Mouse (Mus musculus) hindbrain, postnatal 0 days (tissue): ENCODE measurements around the gene Pea15a. TPM values are rescaled to one million over a fixed set of nuclear protein-coding genes. Genes with fewer than 3 reads are reported as not detected.

Experiments
- ATAC-seq: fragments of 200-750 bp; cut with Nextera tagmentation; 2 replicates; pipeline ENCODE4 v1.8.0; 2017; ENCODE audit warnings: mild to moderate bottlenecking, moderate TSS enrichment, moderate library complexity
- DNase-seq: peaks from one replicate; pipeline ENCODE4 v3.0.0-alpha.2; 2015; ENCODE audit warnings: low spot score
- H3K27ac ChIP-seq: fragments of 300-500 bp; sonication (generic); 2 replicates; pipeline ENCODE4 v1.5.1; 2014; ENCODE audit warnings: mild to moderate bottlenecking
- H3K27me3 ChIP-seq: fragments of 300-500 bp; sonication (generic); 2 replicates; pipeline ENCODE4 v1.6.1; 2014; ENCODE audit warnings: low read length, mixed read lengths; ENCODE audit not compliant: insufficient read depth
- H3K36me3 ChIP-seq: fragments of 300-500 bp; sonication (generic); 2 replicates; pipeline ENCODE4 v1.6.1; 2014; ENCODE audit warnings: low read length, mixed read lengths; ENCODE audit not compliant: insufficient read depth
- H3K4me1 ChIP-seq: fragments of 300-500 bp; sonication (generic); 2 replicates; pipeline ENCODE4 v1.6.1; 2014; ENCODE audit warnings: antibody characterized with exemption, low read length, mixed read lengths; ENCODE audit not compliant: insufficient read depth
- H3K4me2 ChIP-seq: fragments of 300-500 bp; sonication (generic); 2 replicates; pipeline ENCODE4 v1.6.1; 2014; ENCODE audit warnings: low read depth, mild to moderate bottlenecking, low read length, moderate library complexity, mixed read lengths
- H3K4me3 ChIP-seq: fragments of 300-500 bp; sonication (generic); 2 replicates; pipeline ENCODE4 v1.5.1; 2014; ENCODE audit warnings: low read length
- H3K9ac ChIP-seq: fragments of 300-500 bp; sonication (generic); replicated peaks from 2 replicates; pipeline ENCODE4 v1.6.1; 2014; ENCODE audit warnings: mild to moderate bottlenecking, low read length, moderate library complexity, mixed read lengths
- H3K9me3 ChIP-seq: fragments of 300-500 bp; sonication (generic); 2 replicates; pipeline ENCODE4 v1.6.1; 2016; ENCODE audit warnings: low read length, mixed read lengths
- CTCF ChIP-seq: IDR thresholded peaks from 2 replicates; pipeline ENCODE4 v1.5.1; 2016; ENCODE audit warnings: antibody characterized with exemption, control low read depth, low read depth
- WGBS: fragments of 180-500 bp; shearing (Covaris S2); extraction: QIAGEN DNeasy Blood & Tissue Kit; methylation state at CpG from one replicate; pipeline ENCODE4 v1.1.7; 2014; 5-methylcytosine and 5-hydroxymethylcytosine counted together
- polyA plus RNA-seq: library from polyadenylated mRNA; unstranded; fragments of >200 nt; fragmentation: Nextera tagmentation; extraction: Ambion mirVana; gene quantifications from 2 replicates; pipeline ENCODE4 v1.2.1, GENCODE M21; 2015
- total RNA-seq: library from RNA; depleted of rRNA; stranded (reverse); fragments of >200 nt; gene quantifications from 2 replicates; pipeline ENCODE4 v1.2.3, GENCODE M21; 2014

The Pea15a gene
- total and polyA plus RNA-seq, 2 experiments from 2014 or later: 309 to 503 TPM

DNA sequence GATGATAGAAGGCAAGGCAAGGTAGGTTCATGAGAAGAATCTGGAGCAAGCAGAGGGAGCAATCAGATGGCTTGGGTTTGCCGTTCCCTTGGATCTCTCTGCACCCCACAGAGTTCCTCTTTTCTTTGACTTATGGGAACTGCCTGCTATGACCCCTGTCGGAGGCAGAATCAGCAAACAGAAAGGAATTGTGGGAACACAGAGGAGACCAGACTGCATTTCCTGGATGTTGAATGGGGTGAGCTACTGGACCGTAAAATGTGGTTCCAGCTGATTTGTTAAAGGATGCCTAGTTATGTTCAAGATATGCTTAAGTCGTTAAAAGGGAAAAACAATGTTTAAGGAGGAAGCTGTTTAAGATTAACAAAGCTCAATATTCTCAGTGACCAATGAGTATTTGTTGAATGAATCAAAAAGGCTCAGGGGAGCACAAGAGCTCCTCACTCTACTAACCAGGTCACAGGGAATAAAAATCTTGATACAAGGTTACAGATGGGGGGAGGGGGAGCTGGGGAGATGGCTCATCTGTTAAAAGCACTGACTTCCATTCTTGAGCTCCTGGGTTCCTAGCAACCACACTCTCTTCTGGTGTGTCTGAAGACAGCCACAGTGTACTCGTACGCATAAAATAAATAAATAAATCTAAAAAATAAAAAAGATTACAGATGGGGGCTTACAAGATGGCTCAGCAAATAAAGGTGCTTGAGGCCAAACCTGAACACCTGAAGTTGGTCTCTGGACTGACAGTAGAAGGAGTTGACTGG lies 34.5 kb upstream of the Pea15a start:
- H3K4me2 ChIP-seq: no peak overlapping the region
- no peaks in the 10 kb centered on the region for H3K9me3 ChIP-seq
- H3K4me3 ChIP-seq: no peak overlapping the region
- H3K9ac ChIP-seq: no peak overlapping the region
- no peak for TF ChIP-seq CTCF
- H3K4me1 ChIP-seq: peaks cover 4% of the 10 kb centered on the region
- 14% methylated on average over 6 of the region's 6 CpGs for WGBS
- H3K27me3 ChIP-seq: no peaks in the 10 kb centered on the region
- no peaks in the 10 kb centered on the region for H3K36me3 ChIP-seq
- ATAC-seq: no peak
- no peak for DNase-seq
- H3K27ac ChIP-seq: no peak overlapping the region

DNA sequence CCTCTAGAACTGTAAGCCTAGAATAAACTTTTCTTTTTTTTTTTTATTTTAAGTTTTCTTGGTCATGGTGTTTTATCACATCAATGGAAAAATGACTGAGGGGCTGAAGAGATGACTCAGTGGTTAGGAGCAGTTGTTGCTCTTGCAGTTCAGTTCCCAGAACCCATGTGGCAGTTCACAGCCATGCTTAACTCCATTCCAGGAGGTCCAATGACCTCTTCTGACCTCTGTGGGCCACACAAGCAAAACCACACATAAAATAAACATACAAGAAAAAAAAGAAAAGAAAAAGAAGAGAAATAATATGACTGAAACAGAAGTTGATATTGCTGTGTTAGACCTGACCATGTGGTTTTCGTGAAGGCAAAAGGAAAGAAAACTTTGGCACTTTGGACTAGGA lies 22.6 kb upstream of the Pea15a start:
- H3K9me3 ChIP-seq: no peaks in the 10 kb centered on the region
- no peak overlapping the region for H3K27ac ChIP-seq
- ATAC-seq (no peak), DNase-seq (no peak)
- no peak for TF ChIP-seq CTCF
- no peak overlapping the region for H3K4me2 ChIP-seq
- H3K4me1 ChIP-seq: no peaks in the 10 kb centered on the region
- no peaks in the 10 kb centered on the region for H3K36me3 ChIP-seq
- H3K27me3 ChIP-seq: no peaks in the 10 kb centered on the region
- H3K9ac ChIP-seq: no peak overlapping the region
- H3K4me3 ChIP-seq: no peak overlapping the region
- WGBS: 79% methylated on average over 1 of the region's 1 CpGs

DNA sequence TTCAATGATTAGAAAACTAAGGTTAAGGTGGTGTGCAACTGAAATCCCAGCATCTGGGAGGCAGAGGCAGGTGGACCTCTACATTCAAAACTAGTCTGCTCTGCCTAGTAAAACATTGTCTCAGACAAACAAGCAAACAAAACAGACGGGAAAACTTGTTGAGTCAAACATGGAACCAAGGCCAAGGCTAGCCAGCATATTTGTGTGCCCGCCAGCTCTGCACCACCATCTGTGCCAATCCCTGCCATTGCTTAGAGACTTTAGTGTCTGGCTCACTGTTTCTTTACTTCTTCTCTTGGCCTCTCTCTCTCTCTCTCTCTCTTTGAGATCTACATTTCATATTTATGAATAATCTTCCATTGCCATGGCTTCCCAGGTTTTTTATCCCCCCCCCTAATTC lies 21.6 kb upstream of the Pea15a start:
- DNase-seq: no peak
- 53% methylated on average over 2 of the region's 2 CpGs for WGBS

DNA sequence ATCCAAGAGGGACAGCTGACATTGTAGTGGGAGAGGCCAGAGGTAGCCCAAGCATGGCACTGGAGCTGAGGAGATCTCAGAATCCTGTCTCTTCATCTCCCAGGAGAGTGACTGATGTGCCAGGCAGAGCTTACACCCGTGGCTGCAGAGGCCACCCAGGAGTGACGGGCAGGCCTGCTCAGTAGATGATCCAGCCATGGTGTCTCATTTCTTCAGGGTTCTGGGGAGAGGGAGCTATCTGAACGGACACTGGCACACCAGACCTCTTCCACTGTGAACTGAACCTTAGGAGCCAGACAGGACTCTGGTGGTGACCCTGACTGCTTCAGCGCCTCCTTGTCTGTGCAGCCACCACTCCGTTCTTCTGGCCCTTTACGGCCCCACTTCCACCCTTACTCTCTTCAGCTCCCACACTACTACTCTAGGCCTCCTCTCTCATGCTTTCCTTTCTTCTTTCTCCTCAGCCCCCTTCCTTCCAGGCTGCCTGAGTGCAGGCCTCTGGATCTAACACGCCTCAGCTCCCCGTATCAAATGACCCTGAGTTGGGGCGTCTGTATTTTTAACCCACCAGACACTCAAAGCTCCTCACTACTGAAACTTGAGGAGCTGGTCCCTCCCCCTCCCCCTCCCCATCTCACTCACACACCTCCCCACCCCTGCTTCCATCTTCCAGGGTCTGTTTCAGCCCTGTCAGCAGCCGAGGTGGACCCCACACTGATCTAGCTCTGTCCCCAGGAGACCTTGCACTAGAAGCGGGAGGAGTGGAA lies 14.9 kb upstream of the Pea15a start:
- Histone ChIP-seq H3K27ac (no peak overlapping the region), H3K27me3 (no peaks in the 10 kb centered on the region)
- no peak for TF ChIP-seq CTCF

More for the DNA sequence above, 21.6 kb upstream of the Pea15a start:
- Histone ChIP-seq H3K4me3 (no peak overlapping the region), H3K27me3 (no peaks in the 10 kb centered on the region), H3K36me3 (no peaks in the 10 kb centered on the region), H3K9ac (no peak overlapping the region), H3K9me3 (no peaks in the 10 kb centered on the region), H3K27ac (no peak overlapping the region), H3K4me2 (no peak overlapping the region), H3K4me1 (no peaks in the 10 kb centered on the region)
- ATAC-seq: no peak
- TF ChIP-seq CTCF: no peak

DNA sequence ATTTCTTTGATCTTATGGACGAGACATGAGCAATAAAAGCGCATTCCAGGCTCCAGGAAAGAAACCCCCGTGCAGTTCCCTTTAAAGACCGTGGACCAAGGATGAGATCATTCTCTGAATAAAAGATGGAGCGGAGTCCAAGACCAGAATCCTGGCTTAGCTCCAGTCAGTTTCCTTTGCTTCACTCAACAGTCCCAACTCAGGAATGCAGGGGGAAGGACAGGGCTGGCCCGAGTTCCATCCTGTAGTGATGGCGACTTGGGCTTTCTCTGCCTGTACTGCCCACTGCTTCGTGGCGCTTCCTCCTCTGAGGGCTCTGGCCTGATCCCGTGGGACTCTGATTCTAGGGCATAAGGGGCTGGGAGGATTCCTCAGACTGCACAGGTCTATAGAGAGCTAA lies 13.8 kb upstream of the Pea15a start:
- Histone ChIP-seq H3K4me2 (no peak overlapping the region), H3K36me3 (no peaks in the 10 kb centered on the region), H3K9me3 (no peaks in the 10 kb centered on the region), H3K4me1 (0 out of 2 replicates have a peak, but pooled peaks cover 3% of the 10 kb centered on the region), H3K27ac (0 out of 2 replicates have a peak overlapping the region, but pooled peaks have one; percentile 56), H3K27me3 (no peaks in the 10 kb centered on the region), H3K4me3 (no peak overlapping the region), H3K9ac (no peak overlapping the region)
- TF ChIP-seq CTCF: no peak; the same call in 1 of the 2 replicates
- peak; percentile 65 for ATAC-seq
- 21% methylated on average over 10 of the region's 10 CpGs for WGBS
- DNase-seq: peak; percentile 81

More for the DNA sequence above, 14.9 kb upstream of the Pea15a start:
- H3K9ac ChIP-seq: no peak overlapping the region
- H3K4me2 ChIP-seq: no peak overlapping the region
- 0 out of 2 replicates have a peak, but pooled peaks cover 3% of the 10 kb centered on the region for H3K4me1 ChIP-seq
- H3K4me3 ChIP-seq: no peak overlapping the region
- 45% methylated on average over 11 of the region's 11 CpGs for WGBS
- DNase-seq (no peak), ATAC-seq (no peak)
- H3K9me3 ChIP-seq: no peaks in the 10 kb centered on the region
- H3K36me3 ChIP-seq: no peaks in the 10 kb centered on the region

GRCm38 (mm10) chr1:172219451-172220406 lies 13.1 kb upstream of the Pea15a start, which contains the start of gene Casq1:
Gene Casq1, minus strand, starts transcription at chr1:172219868.
- no peaks in the 10 kb centered on the region for H3K27me3 ChIP-seq
- no peak within 1 kb of the TSS for H3K4me3 ChIP-seq
- TF ChIP-seq CTCF: no peak
- 0 out of 2 replicates have a peak, but pooled peaks cover 3% of the 10 kb centered on the region for H3K4me1 ChIP-seq
- no peaks in the 10 kb centered on the region for H3K36me3 ChIP-seq
- 80% methylated on average over 19 of the region's 19 CpGs for WGBS
- H3K9me3 ChIP-seq: no peaks in the 10 kb centered on the region
- DNase-seq: no peak
- no peak within 1 kb of the TSS for H3K9ac ChIP-seq
- H3K27ac ChIP-seq: 0 out of 2 replicates have a peak within 1 kb of the TSS, but pooled peaks have one; percentile 56
- H3K4me2 ChIP-seq: no peak within 1 kb of the TSS
- no peak for ATAC-seq
